ENCODE assay signal across 17 mouse cellular contexts in the genomic region with DNA sequence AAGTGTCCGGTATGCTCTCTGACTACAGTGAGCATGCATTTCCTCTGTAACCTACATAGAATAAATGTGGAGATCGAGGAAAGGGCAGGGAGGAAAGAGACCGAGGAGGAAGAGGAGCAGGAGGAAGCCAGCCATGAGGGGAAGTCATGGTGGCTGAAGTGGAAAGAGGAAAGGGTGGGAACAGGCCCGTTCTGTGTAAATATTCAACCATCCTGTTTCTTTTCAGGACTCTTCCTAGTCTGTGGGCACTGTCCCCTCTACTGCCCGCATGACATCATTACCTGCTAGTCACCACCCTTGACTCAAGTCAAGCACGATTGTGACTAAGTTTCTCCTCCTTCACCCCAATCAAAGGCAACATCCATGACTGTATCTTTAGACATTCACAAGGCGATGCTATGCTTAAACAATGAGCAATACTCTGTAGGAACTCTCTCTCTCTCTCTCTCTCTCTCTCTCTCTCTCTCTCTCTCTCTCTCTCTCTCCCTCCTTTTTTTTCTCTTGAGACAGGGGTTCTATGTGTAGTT. TPM values are rescaled to one million over a fixed set of nuclear protein-coding genes. Genes with fewer than 3 reads are reported as not detected.
"Had no signal": no experiment of that assay in that cellular context is flagged by ENCODE, and none has a peak within 500 bp of the region (broad histone marks: within the 10 kb centered on the region; RNA-seq: fewer than 3 reads in every experiment).

No protein-coding gene starts in this region.

- DNase-seq: kidney, adult 2 months; kidney, postnatal 10 days; kidney, postnatal 36 days; layer of hippocampus, postnatal 36 days; liver, embryonic 13.5 days; midbrain, embryonic 14.5 days; thymus, adult 2 months; thymus, postnatal 14 days had no signal

- H3K9me3 ChIP-seq: liver, embryonic 13.5 days had no signal

- H3K36me3 ChIP-seq: liver, embryonic 13.5 days had no signal

- H3K9ac ChIP-seq: liver, embryonic 13.5 days had no signal

- H3K27me3 ChIP-seq: liver, embryonic 13.5 days had no signal

- H3K4me3 ChIP-seq: left cerebral cortex, adult 2 months; liver, embryonic 13.5 days had no signal

- H3K4me2 ChIP-seq: liver, embryonic 13.5 days; midbrain, embryonic 11.5 days had no signal

- H3K4me1 ChIP-seq: liver, embryonic 13.5 days had no signal

- ATAC-seq: intestine, postnatal 0 days had no signal

- H3K27ac ChIP-seq: left cerebral cortex, adult 2 months; liver, embryonic 13.5 days had no signal

RNA-seq across cellular contexts. Expression of a gene that starts 11.1 kb away (rescaled TPM):
- polyA plus RNA-seq: intestine, postnatal 0 days; kidney, adult 2 months; liver, adult 2 months; liver, embryonic 13.5 days; liver, embryonic 16.5 days; midbrain, embryonic 11.5 days; midbrain, embryonic 14.5 days; midbrain, postnatal 0 days; neural tube, embryonic 11.5 days; small intestine, adult 2 months; spleen, adult 2 months; thymus, adult 2 months had no signal
